Mouse (Mus musculus) heart, adult 2 months (tissue): Measurements from ENCODE around the gene Ahcyl2. TPM values are rescaled to one million over a fixed set of nuclear protein-coding genes. Genes with fewer than 3 reads are reported as not detected.

ENCODE experiments used
- DNase-seq, 2 experiments: peaks; one replicate each; pipeline ENCODE4 v3.0.0; 2021
- H3K27ac ChIP-seq: fragments of 200-600 bp; 2 replicates; pipeline ENCODE4 v1.8.1; 2022
- H3K27me3 ChIP-seq: fragments of 200-500 bp; 2 replicates; pipeline ENCODE4 v1.6.1; 2012; ENCODE audit warnings: mild to moderate bottlenecking, low read length, inconsistent platforms, mixed read lengths; ENCODE audit not compliant: control insufficient read depth, insufficient read depth
- H3K36me3 ChIP-seq: fragments of 200-500 bp; 2 replicates; pipeline ENCODE4 v1.6.1; 2012; ENCODE audit warnings: low read length, inconsistent platforms; ENCODE audit not compliant: control insufficient read depth, insufficient read depth
- H3K4me1 ChIP-seq: fragments of 200-500 bp; 2 replicates; pipeline ENCODE4 v1.6.1; 2011; ENCODE audit warnings: low read length; ENCODE audit not compliant: control insufficient read depth, insufficient read depth
- H3K4me3 ChIP-seq: fragments of 200-600 bp; 2 replicates; pipeline ENCODE4 v1.8.1; 2022
- H3K79me2 ChIP-seq: fragments of 200-500 bp; replicated peaks from 2 replicates; pipeline ENCODE4 v1.6.1; 2012; ENCODE audit warnings: mild to moderate bottlenecking, inconsistent platforms, low read length, moderate library complexity, mixed read lengths; ENCODE audit not compliant: control insufficient read depth, insufficient read depth
- H3K9ac ChIP-seq: fragments of 200-500 bp; 2 replicates; pipeline ENCODE4 v1.6.1; 2012; ENCODE audit warnings: low read depth, mild to moderate bottlenecking, control low read depth, inconsistent platforms, low read length, mixed read lengths
- CTCF ChIP-seq: fragments of 200-600 bp; IDR thresholded peaks from 2 replicates; pipeline ENCODE4 v1.8.1; 2022; ENCODE audit warnings: antibody characterized with exemption, mild to moderate bottlenecking, moderate library complexity
- EP300 ChIP-seq: fragments of 200-500 bp; IDR thresholded peaks from 2 replicates; pipeline ENCODE4 v1.6.1; 2011; ENCODE audit warnings: low read depth, low read length, control low read depth; ENCODE audit not compliant: insufficient read depth
- POLR2A ChIP-seq: fragments of 200-500 bp; IDR thresholded peaks from 2 replicates; pipeline ENCODE4 v1.6.1; 2011; ENCODE audit warnings: mild to moderate bottlenecking, low read depth, low read length, control low read depth; ENCODE audit not compliant: insufficient read depth
- WGBS: fragments of 180-500 bp; shearing (Covaris S2); methylation state at CpG from one replicate; pipeline ENCODE4 v1.1.7; 2018; 5-methylcytosine and 5-hydroxymethylcytosine counted together
- intact Hi-C: fragments of 180-260 bp; cut with DNase I; formaldehyde crosslinking; loops from one replicate; pipeline ENCODE4 v1.15.1; 2025
- polyA plus RNA-seq: library from polyadenylated mRNA; depleted of rRNA; stranded (reverse); fragments of >200 nt; gene quantifications from 2 replicates; pipeline ENCODE4 v1.2.3, GENCODE M21; 2012
- total RNA-seq, 2 experiments: library from RNA; stranded (reverse); gene quantifications; 2 replicates each; pipeline ENCODE4 v1.2.3; 2021

Ahcyl2 gene
- total and polyA plus RNA-seq, 3 experiments, result 10.5 to 15.6 (median 14.7) TPM

GRCm38 (mm10) chr6:29841461-29841860 is 73.7 kb downstream of the Ahcyl2 start:
- Histone ChIP-seq H3K4me3 (no peak overlapping the region), H3K27me3 (no peaks in the 10 kb centered on the region), H3K4me1 (no peaks in the 10 kb centered on the region), H3K36me3 (no peaks in the 10 kb centered on the region), H3K79me2 (no peaks in the 10 kb centered on the region; the same call in 1 of the 2 replicates), H3K9ac (no peak overlapping the region), H3K27ac (no peak overlapping the region)
- DNase-seq, result no peak
- 69% methylated on average over 2 of the region's 2 CpGs for WGBS
- TF ChIP-seq EP300 (no peak), POLR2A (no peak), CTCF (no peak)
- intact Hi-C loops, result no loop called here

GRCm38 (mm10) chr6:29847643-29848166 is 79.9 kb downstream of the Ahcyl2 start:
- intact Hi-C loops, result no loop called here
- Histone ChIP-seq H3K79me2 (no peaks in the 10 kb centered on the region), H3K4me1 (no peaks in the 10 kb centered on the region), H3K9ac (no peak overlapping the region), H3K36me3 (no peaks in the 10 kb centered on the region), H3K4me3 (no peak overlapping the region), H3K27ac (no peak overlapping the region), H3K27me3 (no peaks in the 10 kb centered on the region)
- no peak for TF ChIP-seq EP300
- no peak for TF ChIP-seq CTCF
- TF ChIP-seq POLR2A, result no peak
- WGBS, result 79% methylated on average over 5 of the region's 5 CpGs
- no peak for DNase-seq

GRCm38 (mm10) chr6:29848808-29849207 is 81.0 kb downstream of the Ahcyl2 start:
- H3K36me3 ChIP-seq, result no peaks in the 10 kb centered on the region
- H3K79me2 ChIP-seq, result no peaks in the 10 kb centered on the region
- H3K27me3 ChIP-seq, result no peaks in the 10 kb centered on the region
- H3K4me3 ChIP-seq, result no peak overlapping the region
- intact Hi-C loops, result no loop called here
- H3K27ac ChIP-seq, result no peak overlapping the region
- WGBS, result 23% methylated on average over 3 of the region's 3 CpGs
- no peaks in the 10 kb centered on the region; the same call in 1 of the 2 replicates for H3K4me1 ChIP-seq
- H3K9ac ChIP-seq, result no peak overlapping the region
- DNase-seq, result no peak
- no peak for TF ChIP-seq EP300
- TF ChIP-seq CTCF, result no peak
- TF ChIP-seq POLR2A, result no peak

GRCm38 (mm10) chr6:29850096-29850495 is 82.3 kb downstream of the Ahcyl2 start:
- H3K4me1 ChIP-seq, result no peaks in the 10 kb centered on the region; the same call in 1 of the 2 replicates

GRCm38 (mm10) chr6:29850747-29851146 is 82.9 kb downstream of the Ahcyl2 start:
- TF ChIP-seq CTCF, result no peak
- TF ChIP-seq POLR2A, result no peak
- no peak for TF ChIP-seq EP300
- intact Hi-C loops, result loop anchor here (5.0 kb wide), 1 partner anchor 77 kb away; no protein-coding TSS in a partner anchor
- 75% methylated on average over 2 of the region's 2 CpGs for WGBS
- Histone ChIP-seq H3K4me1 (no peaks in the 10 kb centered on the region; the same call in 1 of the 2 replicates), H3K9ac (no peak overlapping the region), H3K27me3 (no peaks in the 10 kb centered on the region), H3K36me3 (no peaks in the 10 kb centered on the region), H3K79me2 (no peaks in the 10 kb centered on the region), H3K4me3 (no peak overlapping the region), H3K27ac (no peak overlapping the region)
- no peak for DNase-seq

More at GRCm38 (mm10) chr6:29850096-29850495, 82.3 kb downstream of the Ahcyl2 start:
- WGBS, result 83% methylated on average over 1 of the region's 1 CpGs
- Histone ChIP-seq H3K4me3 (no peak overlapping the region), H3K27me3 (no peaks in the 10 kb centered on the region), H3K27ac (no peak overlapping the region), H3K36me3 (no peaks in the 10 kb centered on the region), H3K9ac (no peak overlapping the region), H3K79me2 (no peaks in the 10 kb centered on the region)
- intact Hi-C loops, result loop anchor here (5.0 kb wide), 1 partner anchor 77 kb away; no protein-coding TSS in a partner anchor
- no peak for DNase-seq
- TF ChIP-seq CTCF, result no peak
- TF ChIP-seq POLR2A, result no peak
- TF ChIP-seq EP300, result no peak

- Histone ChIP-seq H3K27ac (no peak overlapping the region), H3K9ac (no peak overlapping the region), H3K4me1 (no peaks in the 10 kb centered on the region; the same call in 1 of the 2 replicates), H3K79me2 (no peaks in the 10 kb centered on the region), H3K4me3 (no peak overlapping the region), H3K27me3 (no peaks in the 10 kb centered on the region), H3K36me3 (no peaks in the 10 kb centered on the region)
- intact Hi-C loops, result loop anchor here (2.0 to 5.0 kb wide), 4 partner anchors 75 to 507 kb away; no protein-coding TSS in a partner anchor
- no peak for DNase-seq
- TF ChIP-seq CTCF (no peak), EP300 (no peak), POLR2A (no peak)
- WGBS, result 82% methylated on average over 3 of the region's 3 CpGs
Measured at GRCm38 (mm10) chr6:29851873-29852272, 84.1 kb downstream of the Ahcyl2 start.
